Mouse (Mus musculus) 3134 (cell line): Measurements from ENCODE around the gene Casp8.
"Not testable (repeated sequence)": the region's sequence is repeated elsewhere in the genome, so short reads cannot be mapped to it uniquely, and the experiment has no call there.

Experiments
- DNase-seq: peaks from one replicate; pipeline ENCODE4 v3.0.0-alpha.2; 2011; ENCODE audit warnings: low spot score; ENCODE audit not compliant: insufficient read length; ENCODE audit errors: extremely low read depth

Gene Casp8

DNA sequence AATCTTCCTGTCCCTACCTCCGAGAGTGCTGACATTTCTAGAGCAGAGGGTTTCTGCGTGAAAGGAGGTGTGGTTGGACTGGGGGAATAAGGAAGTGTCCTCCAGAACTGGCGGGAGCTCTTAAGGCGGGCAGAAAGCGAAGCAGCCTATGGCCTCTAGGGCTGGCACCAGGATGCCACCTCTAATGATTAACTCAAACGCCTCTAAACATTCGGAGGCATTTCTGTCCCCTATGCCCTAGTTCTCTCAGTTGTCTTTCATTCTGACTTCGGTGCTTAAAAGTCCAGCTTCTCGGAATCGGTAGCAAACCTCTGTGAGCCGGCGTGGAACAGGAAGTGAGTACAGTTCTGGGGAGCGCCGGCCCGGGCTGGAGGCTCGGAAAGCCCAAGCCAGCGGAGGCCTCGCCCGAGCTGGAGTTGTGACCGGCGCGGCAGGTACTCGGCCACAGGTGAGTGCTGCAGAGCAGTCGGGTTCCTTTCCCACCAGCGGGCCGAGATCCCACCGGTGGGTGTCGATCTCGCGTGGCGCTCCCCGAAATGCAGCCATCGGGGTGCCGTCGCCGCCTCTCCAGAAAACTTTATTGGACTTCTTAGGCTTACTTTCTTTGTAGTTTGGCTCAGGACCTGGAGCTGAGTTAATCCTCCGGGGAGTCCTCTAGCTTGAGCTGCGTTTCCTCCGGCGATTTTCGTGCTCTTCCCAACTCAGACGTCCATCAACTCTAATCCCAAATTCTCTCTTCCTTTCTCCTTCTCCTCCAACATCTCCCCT is at the start of gene Casp8:
Gene Casp8 (plus strand): TSS at position 84 of the 768 bp plus-strand sequence.
- peak; percentile 80 for DNase-seq

DNA sequence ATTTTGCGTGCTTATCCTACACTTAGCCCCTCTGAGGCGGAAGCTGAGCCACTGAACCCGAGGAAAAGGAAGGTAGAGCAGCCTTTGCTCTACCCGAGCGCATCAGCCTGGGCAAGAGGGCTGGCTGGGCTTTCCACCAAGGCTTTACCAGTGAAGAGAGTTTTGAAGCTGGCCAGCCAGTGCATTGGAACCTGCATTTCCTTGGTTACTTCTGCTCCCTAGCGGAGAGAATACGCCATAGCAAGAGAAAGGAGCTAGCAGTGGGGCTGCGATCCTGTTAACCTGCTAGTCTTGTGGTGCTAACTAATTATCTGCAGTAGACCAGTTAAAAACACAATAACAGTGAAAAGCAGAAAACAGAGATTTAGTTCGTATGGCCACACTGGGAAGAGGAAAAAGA is 48.3 kb upstream of the Casp8 start:
- peak; percentile 28 for DNase-seq

GRCm38 (mm10) chr1:58759451-58759850 is 35.7 kb upstream of the Casp8 start:
- no peak for DNase-seq

- DNase-seq, result no peak
These were observed 34.6 kb upstream of the Casp8 start for GRCm38 (mm10) chr1:58760581-58760980.

- DNase-seq, result not testable (repeated sequence)
These were observed 33.5 kb upstream of the Casp8 start for GRCm38 (mm10) chr1:58761391-58762275.

GRCm38 (mm10) chr1:58762576-58762975 is 32.6 kb upstream of the Casp8 start:
- DNase-seq, result no peak

GRCm38 (mm10) chr1:58766446-58766845 is 28.7 kb upstream of the Casp8 start:
- DNase-seq, result not testable (repeated sequence)

GRCm38 (mm10) chr1:58769136-58769535 is 26.0 kb upstream of the Casp8 start:
- no peak for DNase-seq

DNA sequence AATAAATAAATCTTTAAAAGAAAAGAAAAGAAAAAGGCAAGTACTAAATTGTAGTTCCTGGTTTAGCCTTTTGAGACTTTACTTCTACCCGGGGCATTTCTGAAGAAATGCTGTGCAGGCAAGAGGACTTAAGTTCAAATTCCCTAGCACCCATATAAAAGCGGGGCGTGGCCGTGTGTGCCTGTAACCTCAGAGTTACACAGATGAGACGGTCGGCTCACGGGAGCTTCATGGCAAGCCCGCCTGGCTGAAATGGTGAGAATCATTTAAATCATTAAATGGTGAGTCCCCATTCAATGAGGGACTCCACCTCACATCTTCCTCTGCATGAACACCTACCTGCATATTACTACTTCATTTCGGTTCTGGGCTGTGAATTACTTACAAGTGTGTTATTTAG is 25.5 kb upstream of the Casp8 start:
- no peak for DNase-seq

GRCm38 (mm10) chr1:58770111-58770720 is 25.0 kb upstream of the Casp8 start:
- no peak for DNase-seq

- no peak for DNase-seq
These were observed 23.1 kb upstream of the Casp8 start for GRCm38 (mm10) chr1:58772084-58772483.

DNA sequence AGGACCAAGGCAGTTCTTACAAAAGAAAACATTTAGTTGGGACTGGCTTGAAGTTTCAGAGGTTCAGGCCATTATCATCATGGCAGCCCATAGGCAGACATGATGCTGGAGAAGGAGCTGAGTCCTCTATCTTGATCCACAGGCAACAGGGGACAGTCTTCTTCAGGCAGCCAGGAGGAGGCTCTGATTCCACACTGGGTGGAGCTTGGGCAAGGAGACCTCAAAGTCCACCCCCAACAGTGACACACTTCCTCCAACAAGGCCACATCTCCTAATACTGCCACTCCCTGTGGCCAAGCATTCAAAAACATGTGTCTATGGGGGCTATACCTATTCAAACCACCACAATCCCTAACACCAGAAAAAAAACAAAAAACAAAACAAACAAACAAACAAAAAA is 21.9 kb upstream of the Casp8 start:
- no peak for DNase-seq

GRCm38 (mm10) chr1:58773905-58774304 is 21.3 kb upstream of the Casp8 start:
- no peak for DNase-seq

- DNase-seq, result no peak
These were observed 19.8 kb upstream of the Casp8 start for GRCm38 (mm10) chr1:58775361-58775760.

GRCm38 (mm10) chr1:58777583-58777982 is 17.6 kb upstream of the Casp8 start:
- no peak for DNase-seq

DNA sequence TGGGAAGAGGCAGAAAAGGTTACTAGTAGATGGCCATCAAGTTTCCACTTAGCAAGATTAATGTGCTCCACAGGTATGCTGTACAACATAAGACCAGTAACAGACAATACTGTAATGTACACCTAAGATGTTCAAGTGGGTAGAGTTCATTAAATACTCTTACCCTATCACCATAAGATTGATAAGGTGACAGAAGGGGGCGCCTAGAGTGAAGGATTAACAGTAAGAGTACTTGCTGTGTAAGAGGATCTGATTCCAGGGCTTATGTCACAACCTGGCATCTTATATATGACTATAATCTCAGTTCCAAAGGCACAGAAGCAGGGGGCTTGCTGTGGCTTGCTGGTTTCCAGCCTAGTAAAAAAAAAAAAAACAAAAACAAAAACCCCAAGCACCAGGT is 16.9 kb upstream of the Casp8 start:
- no peak for DNase-seq

DNA sequence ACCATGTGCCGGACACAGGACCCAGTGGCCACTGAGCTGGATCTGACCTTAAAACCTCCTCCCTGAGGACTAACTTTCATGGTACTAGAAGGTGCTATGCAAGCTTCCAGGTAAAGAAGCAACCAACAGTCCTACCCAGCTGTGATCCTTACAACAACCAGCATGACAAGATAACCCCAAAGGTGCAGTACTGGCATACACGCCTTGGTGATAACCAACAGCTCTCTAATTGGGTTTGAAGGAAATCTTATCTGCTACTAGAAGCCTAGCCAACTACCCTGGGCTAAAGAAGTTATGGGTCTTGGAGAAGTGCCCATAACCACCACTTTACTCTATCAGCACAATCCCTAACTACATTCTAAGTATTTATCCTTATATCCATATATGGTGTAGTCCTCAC is 8.9 kb upstream of the Casp8 start:
- no peak for DNase-seq

DNA sequence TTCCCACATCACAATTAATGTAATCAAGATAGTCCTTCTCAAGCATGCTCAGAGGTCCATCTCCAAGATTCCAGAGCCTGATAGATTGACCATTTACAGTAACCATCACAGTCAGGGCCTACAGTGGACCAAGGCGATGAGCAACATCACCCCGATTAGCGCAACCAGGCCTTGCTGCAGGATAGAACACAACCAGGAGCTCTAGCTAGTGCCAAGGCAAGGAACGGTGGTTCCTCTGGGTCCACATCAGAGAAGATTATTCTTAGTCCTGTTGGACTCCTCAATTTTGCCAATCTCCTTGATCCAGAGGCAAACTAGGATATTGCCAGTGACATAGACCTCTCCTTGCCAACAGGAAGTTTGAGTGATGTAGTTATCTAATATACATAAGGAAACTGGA is 6.8 kb upstream of the Casp8 start:
- no peak for DNase-seq

GRCm38 (mm10) chr1:58794705-58795104 is 469 bp upstream of the Casp8 start:
- peak; percentile 32 for DNase-seq

DNA sequence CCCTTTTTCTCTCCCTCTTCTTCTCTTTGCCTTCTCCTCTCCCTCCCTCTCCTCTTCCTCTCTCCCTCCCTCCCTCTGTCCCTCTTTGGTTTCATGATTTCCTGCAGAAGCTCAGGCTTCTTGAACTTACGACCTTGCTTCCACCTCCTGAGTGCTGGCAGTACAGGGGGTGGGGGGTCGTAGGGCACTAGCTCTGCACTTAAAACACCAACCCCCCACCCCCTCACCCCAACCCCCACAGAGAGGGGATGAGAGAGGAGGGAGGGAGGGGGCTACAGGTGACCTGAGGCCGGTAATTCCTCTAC is 837 bp downstream of the Casp8 start:
- peak; percentile 38 for DNase-seq

- DNase-seq, result no peak
These were observed 1.7 kb downstream of the Casp8 start for GRCm38 (mm10) chr1:58796853-58797252.

DNA sequence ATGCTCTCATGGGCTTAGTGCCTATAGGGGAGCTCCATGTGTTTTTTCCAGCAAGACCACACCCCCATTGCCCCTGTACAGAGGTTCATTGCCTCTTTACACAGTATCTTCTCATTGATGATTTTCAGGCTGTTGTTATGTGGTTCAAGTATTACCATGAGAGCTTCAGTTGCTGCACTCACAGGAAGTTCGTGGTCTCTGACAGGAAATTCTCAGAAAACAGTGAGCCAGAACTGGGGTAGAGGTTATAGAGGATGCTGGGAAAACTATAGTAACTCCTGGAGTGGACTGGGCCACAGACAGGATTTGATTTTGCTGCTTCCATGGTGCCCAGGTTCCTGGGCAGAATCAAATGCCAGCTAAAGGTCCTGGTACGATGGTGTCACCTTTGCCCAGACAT is 2.2 kb downstream of the Casp8 start:
- DNase-seq, result peak; percentile 28
